Mouse (Mus musculus): ENCODE results near the gene Gm20547.
A peak's percentile ranks its signal among the peaks of the same experiment; 100 is the strongest.
"Not testable (repeated sequence)": the region's sequence is repeated elsewhere in the genome, so short reads cannot be mapped to it uniquely, and the experiment has no call there.

The Gm20547 gene

GRCm38 (mm10) chr17:34853511-34853910 lies 28.3 kb downstream of the Gm20547 start:
- DNase-seq (ENCODE audit: low spot score) = no peak

DNA sequence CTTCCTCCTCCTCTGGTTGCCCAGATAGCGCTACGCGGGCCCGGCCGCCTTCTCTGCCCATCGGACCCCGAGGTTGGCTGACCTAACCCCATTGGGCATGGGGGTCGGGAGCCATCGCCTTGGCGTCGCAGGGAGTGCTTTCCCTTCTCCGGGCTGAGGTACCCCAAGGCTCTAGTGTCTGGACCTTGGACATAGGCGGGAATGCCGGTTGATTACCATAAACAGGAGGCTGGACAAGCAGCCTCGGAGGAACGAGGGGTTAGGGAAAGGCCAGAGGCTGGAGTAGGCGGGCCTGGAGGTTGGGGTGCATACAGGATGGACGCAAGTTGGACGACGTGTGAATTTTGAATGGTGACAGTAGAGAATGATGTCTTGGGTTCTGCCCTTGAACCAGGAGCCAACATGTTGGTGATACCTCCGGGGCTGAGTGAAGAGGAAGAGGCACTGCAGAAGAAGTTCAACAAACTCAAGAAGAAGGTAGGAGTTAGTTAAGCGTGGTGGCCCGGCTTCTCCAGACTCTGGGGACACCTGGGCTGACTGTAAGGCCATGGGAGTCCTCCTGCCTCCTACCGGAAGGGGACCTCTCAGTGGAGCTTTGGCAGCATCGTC lies 31.2 kb downstream of the Gm20547 start:
- DNase-seq (ENCODE audit: low spot score) = no peak

DNA sequence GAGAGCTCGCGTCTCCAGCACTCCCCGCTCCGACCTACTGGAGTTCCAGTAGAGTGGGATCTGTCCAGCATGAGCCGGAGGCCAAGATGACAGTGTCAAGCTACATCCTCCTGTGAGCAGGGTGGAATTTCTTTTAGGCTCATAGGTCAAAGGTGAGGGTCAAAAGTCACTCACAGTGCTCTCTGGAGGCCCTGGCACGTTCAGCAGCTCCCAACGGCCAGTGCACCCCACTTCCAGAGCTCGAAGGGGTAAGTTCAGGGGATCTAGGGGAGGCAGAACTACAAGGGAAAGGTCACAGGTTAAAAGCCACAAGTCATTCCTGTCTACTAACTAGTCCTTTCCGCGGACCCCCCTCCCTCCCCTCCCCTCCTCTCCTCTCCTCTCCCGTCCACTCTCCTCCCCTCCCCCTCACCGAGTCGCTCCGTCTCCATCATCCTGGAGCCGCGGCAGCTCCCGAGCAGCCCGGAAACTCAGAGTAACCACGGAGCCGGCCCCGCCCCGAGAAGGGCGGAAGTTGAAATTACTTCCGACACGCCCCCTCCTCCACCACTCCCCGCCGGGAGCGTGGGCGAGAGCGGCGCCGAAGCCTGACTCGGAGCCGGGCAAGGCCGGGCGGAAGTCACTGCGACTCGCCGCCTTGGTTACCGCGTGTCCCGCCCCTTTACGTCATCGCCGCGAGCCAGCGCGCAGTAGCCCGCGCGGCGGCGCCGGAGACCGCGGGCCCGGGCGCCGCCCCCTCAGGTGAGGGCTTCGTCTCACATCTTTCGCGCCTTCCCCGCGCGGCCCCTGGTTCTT lies 31.9 kb downstream of the Gm20547 start, which contains the start of the genes Skiv2l and Nelfe:
TSS of gene Skiv2l (minus strand) at position 489 of the 795 bp plus-strand sequence.
TSS of gene Nelfe (plus strand) at position 670 of the 795 bp plus-strand sequence.
- peak; percentile 98 for DNase-seq (ENCODE audit: low spot score)

- no peak for DNase-seq (ENCODE audit: low spot score)
Measured at GRCm38 (mm10) chr17:34847615-34848014, 34.2 kb downstream of the Gm20547 start.

DNA sequence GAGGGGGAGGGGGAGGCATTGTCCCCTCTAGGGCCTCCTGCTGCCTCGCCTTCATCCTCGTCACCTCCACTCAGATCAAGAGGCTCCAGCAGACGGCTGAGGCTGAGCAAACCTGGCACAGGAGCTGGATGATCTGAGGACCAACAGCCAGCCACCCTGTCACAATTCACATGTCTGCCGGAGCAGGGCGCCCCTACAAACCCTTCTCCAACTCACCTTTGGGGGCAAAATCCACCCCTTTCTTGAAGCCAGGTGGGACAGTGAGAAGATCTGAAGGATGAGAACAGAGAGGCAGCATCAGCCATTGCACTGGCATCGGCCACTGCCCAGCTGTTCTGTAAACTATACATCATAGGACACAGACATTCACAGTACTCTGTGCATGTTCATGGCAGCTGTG lies 34.6 kb downstream of the Gm20547 start:
- DNase-seq (ENCODE audit: low spot score) = no peak

DNA sequence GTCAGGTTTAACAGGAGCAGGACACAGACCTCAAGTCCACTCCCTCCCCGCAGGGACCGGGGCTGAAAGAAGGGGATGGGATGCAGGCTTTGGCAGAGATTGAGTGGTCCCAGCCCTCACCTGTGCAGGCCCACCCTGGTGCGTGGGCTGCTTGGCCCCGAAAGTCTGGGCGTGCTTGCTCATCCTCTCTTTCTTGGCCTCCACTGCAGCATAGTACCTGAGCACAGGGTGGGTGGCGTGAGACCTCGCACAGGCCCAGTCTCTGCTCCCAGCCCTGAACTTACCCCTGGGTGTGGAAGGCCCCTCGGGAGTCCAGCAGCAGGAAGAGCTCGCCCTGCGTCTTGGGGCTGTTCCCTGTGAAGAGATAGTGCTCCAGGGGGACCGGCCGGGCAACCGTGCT lies 37.0 kb downstream of the Gm20547 start:
- no peak for DNase-seq (ENCODE audit: low spot score)

DNA sequence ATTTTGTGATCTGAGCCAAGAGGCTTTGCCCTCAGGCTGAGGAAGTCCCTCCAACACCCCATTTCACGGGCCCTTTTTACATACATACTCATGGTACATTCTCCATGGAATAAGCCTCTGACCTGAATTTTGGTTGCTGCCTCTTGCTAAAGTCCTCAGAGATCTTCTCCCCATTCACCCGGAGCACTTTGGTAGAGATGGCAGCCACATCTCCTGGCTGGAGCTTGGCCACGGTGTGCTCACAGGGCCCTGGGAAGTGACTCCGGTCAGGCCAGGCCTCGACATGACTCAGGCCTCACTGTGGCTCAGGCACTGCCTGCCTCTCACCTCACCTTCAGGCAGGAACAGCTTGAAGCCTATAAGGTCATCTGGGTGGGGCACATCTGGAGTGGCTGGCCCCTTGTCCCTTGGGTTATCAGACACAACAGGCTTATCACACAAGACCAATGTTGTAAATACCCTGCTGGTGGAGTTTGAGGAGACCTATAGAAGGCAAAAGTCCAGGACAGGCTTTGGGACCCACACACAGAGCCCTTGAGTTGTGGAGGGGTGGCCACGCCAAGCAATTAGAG lies 41.0 kb downstream of the Gm20547 start:
- no peak for DNase-seq (ENCODE audit: low spot score)

- DNase-seq (ENCODE audit: low spot score) = no peak
Measured at GRCm38 (mm10) chr17:34838785-34839184, 43.1 kb downstream of the Gm20547 start.

- DNase-seq (ENCODE audit: low spot score) = no peak
Measured at GRCm38 (mm10) chr17:34837464-34838324, 44.1 kb downstream of the Gm20547 start.

DNA sequence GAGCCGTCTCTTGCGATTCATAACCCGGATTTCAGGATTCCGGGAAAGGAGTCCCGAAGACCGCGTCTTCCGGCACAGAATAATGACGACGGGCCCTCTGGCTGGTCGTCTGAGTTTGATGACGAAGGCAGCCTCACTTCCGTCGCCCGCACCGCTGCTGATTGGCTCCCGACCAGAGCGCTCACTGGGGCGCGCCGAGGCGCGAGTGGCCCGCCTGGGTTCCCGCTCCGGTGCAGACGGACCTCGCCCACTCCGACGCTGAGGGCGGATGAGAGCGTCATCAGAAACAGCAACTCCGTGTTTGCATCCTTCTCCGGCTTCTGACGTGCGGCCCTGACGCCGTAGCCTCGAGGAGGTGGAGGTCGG lies 45.0 kb downstream of the Gm20547 start, which contains the start of the genes Stk19 and Dxo:
TSS of gene Stk19 (minus strand) at position 90 of the 366 bp plus-strand sequence.
TSS of gene Dxo (plus strand) at position 164 of the 366 bp plus-strand sequence.
- DNase-seq (ENCODE audit: low spot score) = peak; percentile 98

GRCm38 (mm10) chr17:34836155-34836855 lies 45.5 kb downstream of the Gm20547 start:
- peak; percentile 85 for DNase-seq (ENCODE audit: low spot score)

DNA sequence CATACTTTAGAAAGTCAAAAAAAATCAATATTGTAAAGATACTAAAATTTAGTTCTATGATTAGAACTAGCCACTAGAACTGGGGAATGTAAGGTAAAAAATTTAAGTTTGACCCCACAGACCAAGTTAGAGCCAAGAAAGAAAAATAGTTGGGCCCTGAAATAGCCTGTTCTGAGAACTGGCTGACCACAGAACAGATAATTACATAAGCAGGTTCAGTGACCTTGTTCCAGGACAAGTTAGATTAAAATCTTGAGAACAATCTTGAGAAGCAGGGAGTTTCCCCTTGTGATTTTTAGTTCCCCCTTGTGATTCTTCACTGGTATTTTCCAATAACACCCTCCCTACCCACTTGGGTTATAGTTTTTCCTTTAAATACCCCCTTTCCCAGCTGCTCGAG lies 51.1 kb downstream of the Gm20547 start:
- DNase-seq (ENCODE audit: low spot score) = not testable (repeated sequence)

DNA sequence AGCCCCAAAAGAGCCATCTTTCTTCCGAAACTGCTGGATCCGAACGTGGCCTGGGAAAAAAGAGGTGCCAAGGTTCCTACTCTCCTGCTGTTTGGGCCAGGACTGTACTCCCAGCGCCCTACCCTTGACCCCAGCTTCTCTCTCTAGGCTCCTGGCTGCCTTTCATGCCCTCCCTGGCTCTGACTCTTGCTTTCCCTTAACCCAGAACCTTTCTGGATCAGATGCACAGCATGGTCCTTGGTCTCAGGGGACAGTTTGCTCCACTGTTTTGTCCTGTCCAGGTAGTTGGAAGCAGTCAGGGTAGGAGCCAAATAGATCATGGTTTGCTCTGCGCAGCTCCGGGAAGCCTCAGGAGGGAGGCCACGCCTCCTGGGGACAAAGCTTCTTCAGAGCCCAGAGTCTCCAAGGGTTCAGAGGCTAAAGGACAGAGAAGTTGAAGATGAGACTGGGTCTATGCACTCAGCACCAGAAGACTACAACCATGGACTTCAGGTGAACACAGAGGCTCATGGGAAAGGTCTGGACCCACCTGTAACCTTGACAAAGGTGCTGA lies 66.9 kb downstream of the Gm20547 start:
- DNase-seq (ENCODE audit: low spot score) = no peak

GRCm38 (mm10) chr17:34813747-34814146 lies 68.1 kb downstream of the Gm20547 start:
- not testable (repeated sequence) for DNase-seq (ENCODE audit: low spot score)

GRCm38 (mm10) chr17:34811275-34811674 lies 70.6 kb downstream of the Gm20547 start:
- no peak for DNase-seq (ENCODE audit: low spot score)

DNA sequence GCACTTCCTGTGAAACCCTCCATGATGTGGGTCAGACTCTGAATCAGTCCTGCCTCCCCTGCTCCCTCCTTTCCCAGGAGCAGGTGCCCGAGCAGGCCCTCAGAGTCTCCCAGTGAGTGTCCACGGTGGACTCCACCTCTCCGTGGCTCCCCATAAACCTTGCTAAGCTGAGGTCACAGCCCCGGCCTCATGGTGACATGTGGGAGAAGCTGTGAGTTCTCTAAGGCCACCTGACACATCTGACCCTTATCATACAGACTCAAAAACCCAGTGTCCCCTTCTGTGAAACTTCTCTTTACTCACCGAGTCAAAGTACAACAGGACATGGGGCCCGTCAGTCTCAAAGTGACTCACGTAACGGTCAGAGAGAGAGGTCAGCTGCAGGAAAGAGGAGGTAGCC lies 71.0 kb downstream of the Gm20547 start:
- not testable (repeated sequence) for DNase-seq (ENCODE audit: low spot score)

GRCm38 (mm10) chr17:34810411-34810810 lies 71.4 kb downstream of the Gm20547 start:
- not testable (repeated sequence) for DNase-seq (ENCODE audit: low spot score)

GRCm38 (mm10) chr17:34808599-34809205 lies 73.1 kb downstream of the Gm20547 start:
- DNase-seq (ENCODE audit: low spot score) = no peak

DNA sequence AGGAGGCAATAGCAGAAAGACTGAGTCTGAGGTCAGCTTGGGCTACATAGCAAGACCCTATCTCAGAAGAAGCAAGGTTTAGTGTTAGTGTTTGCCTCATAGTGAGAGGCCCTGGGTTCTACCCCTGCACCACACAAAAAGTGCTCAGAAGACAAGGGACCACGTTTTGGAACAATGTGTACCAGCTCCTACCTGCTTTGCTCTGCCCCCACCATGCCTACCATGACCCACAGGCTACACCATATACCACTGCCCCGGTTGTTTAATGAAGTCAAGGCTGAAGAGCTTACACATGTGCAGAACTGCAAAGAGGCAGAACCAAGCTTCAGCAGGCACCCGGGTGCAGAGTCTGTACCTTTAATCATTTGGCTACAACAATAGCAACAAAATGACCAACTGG lies 74.7 kb downstream of the Gm20547 start:
- no peak for DNase-seq (ENCODE audit: low spot score)
